Mouse (Mus musculus): ENCODE data around the gene Lep.

GRCm38 (mm10) chr6:29082776-29083354, 22.8 kb downstream of the Lep start:
- TF ChIP-seq CTCF (IDR thresholded peaks at IDR 0.05; ENCODE audit: extremely low read depth, insufficient read length, insufficient replicate concordance, low read depth, low read length) (no peak), POLR2A (IDR thresholded peaks at IDR 0.05; ENCODE audit: low read depth, low read length) (no peak)

Measured in small intestine, adult 2 months (tissue).